Mouse (Mus musculus): Measurements from ENCODE around the gene Klk12. TPM values are rescaled to one million over a fixed set of nuclear protein-coding genes. Genes with fewer than 3 reads are reported as not detected.

Gene Klk12
- total and polyA plus RNA-seq, 3 experiments, result not detected

DNA sequence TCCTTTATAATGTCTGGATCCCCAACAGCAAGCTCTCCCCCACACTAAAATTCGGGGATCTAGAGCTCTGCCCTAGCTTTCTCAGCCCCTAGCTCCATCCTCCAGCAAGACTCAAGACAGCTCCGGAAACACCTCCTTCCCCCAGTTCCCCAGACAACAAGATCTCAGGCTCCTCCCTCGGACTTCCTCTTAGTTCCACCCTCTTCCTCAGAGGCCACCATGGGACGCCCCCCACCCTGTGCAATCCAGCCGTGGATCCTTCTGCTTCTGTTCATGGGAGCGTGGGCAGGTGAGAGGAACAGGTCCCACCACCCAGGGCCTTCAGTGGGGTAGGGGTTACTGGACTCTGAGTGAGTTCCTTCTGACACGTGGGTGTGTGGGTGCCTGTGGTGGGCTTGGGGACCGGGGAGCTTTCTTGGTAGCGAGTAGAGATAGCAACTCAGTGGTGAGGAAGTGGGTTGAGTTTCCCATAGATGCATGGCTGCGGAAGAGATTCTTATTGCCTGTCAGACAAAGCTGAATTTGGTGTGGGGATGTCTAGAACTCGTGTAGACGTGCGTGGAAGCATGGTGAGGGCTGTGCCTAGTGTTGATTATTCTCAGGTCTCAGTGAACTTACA is 29.3 kb downstream of the Klk12 start:
- Histone ChIP-seq H3K9me3 (replicated peaks) (no peaks in the 10 kb centered on the region), H3K4me3 (ENCODE audit: low read depth, low read length) (no peak overlapping the region), H3K4me1 (ENCODE audit: insufficient read depth, low read depth, low read length) (no peaks in the 10 kb centered on the region), H3K27me3 (ENCODE audit: insufficient read depth, low read length) (no peaks in the 10 kb centered on the region), H3K36me3 (replicated peaks) (no peaks in the 10 kb centered on the region)
- no peak for TF ChIP-seq TAL1 (conservative IDR thresholded peaks at IDR 0.05; ENCODE audit: low read depth, low read length)
- TF ChIP-seq GATA2 (IDR thresholded peaks at IDR 0.05; ENCODE audit: borderline replicate concordance, low read depth, low read length), result no peak
- TF ChIP-seq GATA1 (IDR thresholded peaks at IDR 0.05; ENCODE audit: borderline replicate concordance, low read length), result no peak
- no peak for TF ChIP-seq CTCF (IDR thresholded peaks at IDR 0.05; ENCODE audit: low read depth, low read length)
- TF ChIP-seq POLR2AphosphoS5 (IDR thresholded peaks at IDR 0.05; ENCODE audit: insufficient replicate concordance, low read depth, low read length), result no peak
- ATAC-seq (ENCODE audit: extremely low read depth, insufficient number of reproducible peaks, low FRiP score, poor library complexity, severe bottlenecking), result no peak
- no peak for DNase-seq (ENCODE audit: low spot score)

DNA sequence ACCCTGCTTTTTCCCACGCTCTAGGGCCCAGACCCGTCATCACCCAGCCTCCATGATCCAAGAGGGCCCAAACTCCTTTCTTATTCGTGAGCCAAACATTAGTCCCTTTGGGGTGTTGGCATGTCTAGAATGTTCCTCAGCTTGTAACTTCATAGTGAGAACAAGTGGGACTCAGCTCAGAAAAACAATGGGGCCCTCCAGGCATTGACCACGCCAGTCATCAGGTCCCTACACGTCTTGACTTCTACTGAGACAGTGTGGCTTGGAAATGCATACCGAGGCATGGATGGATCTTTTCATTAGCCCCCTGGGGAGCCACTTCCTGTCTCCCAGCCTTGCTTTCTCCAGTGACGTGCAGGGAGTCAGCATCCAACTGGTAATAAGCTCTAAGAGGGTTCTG is 31.2 kb downstream of the Klk12 start:
- Histone ChIP-seq H3K9me3 (replicated peaks) (no peaks in the 10 kb centered on the region), H3K4me1 (ENCODE audit: insufficient read depth, low read depth, low read length) (no peaks in the 10 kb centered on the region), H3K27me3 (ENCODE audit: insufficient read depth, low read length) (no peaks in the 10 kb centered on the region), H3K36me3 (replicated peaks) (no peaks in the 10 kb centered on the region), H3K4me3 (ENCODE audit: low read depth, low read length) (no peak overlapping the region)
- DNase-seq (ENCODE audit: low spot score) (no peak), ATAC-seq (ENCODE audit: extremely low read depth, insufficient number of reproducible peaks, low FRiP score, poor library complexity, severe bottlenecking) (no peak)
- TF ChIP-seq GATA1 (IDR thresholded peaks at IDR 0.05; ENCODE audit: borderline replicate concordance, low read length) (no peak), CTCF (IDR thresholded peaks at IDR 0.05; ENCODE audit: low read depth, low read length) (no peak), POLR2AphosphoS5 (IDR thresholded peaks at IDR 0.05; ENCODE audit: insufficient replicate concordance, low read depth, low read length) (no peak), TAL1 (conservative IDR thresholded peaks at IDR 0.05; ENCODE audit: low read depth, low read length) (no peak), GATA2 (IDR thresholded peaks at IDR 0.05; ENCODE audit: borderline replicate concordance, low read depth, low read length) (no peak)

DNA sequence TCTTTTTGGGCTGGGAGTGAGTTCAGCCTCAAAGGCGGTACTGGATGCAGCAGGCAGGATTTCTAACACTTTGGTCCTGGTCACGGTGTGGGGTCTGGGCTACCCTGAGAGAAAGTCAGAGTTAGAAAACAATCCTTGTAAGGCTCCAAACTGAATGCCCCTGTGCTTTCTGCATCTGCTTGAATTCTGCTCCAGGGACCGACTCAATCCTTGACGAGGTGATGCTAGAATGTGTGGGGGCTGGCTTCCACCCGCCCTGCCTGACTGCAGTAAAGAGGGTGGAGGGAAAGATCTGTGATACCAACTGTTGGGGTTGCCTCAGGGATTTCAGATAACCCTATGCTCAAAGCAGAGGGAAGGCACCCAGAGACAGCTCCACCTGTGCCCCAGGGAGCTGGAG is 42.3 kb downstream of the Klk12 start, which contains the start of gene Klk7:
TSS of gene Klk7 (plus strand) at position 301 of the 400 bp plus-strand sequence.
- Histone ChIP-seq H3K4me3 (ENCODE audit: low read depth, low read length) (no peak within 1 kb of the TSS), H3K27me3 (ENCODE audit: insufficient read depth, low read length) (no peaks in the 10 kb centered on the region), H3K9me3 (replicated peaks) (0 out of 2 replicates have a peak, but pooled peaks cover 3% of the 10 kb centered on the region), H3K36me3 (replicated peaks) (no peaks in the 10 kb centered on the region), H3K4me1 (ENCODE audit: insufficient read depth, low read depth, low read length) (no peaks in the 10 kb centered on the region)
- DNase-seq (ENCODE audit: low spot score) (no peak), ATAC-seq (ENCODE audit: extremely low read depth, insufficient number of reproducible peaks, low FRiP score, poor library complexity, severe bottlenecking) (no peak)
- TF ChIP-seq POLR2AphosphoS5 (IDR thresholded peaks at IDR 0.05; ENCODE audit: insufficient replicate concordance, low read depth, low read length) (no peak), GATA1 (IDR thresholded peaks at IDR 0.05; ENCODE audit: borderline replicate concordance, low read length) (no peak)

DNA sequence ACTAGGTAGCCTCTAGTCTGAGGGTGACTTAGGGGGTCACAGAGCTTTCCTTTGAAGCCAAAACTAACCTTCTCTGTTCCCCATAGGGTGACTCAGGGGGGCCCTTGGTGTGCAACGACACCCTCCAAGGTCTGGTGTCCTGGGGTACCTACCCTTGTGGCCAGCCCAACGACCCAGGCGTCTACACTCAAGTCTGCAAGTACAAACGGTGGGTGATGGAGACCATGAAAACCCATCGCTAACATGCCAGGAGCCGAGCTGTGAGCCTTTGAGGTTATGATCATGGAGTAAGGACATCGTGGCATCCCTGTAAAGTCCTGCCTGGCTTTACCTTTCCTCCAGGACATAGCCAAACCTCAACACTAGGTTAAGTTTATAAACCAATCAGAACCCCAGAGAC is 46.5 kb downstream of the Klk12 start:
- DNase-seq (ENCODE audit: low spot score), result no peak
- Histone ChIP-seq H3K4me3 (ENCODE audit: low read depth, low read length) (no peak overlapping the region), H3K27me3 (ENCODE audit: insufficient read depth, low read length) (no peaks in the 10 kb centered on the region), H3K9me3 (replicated peaks) (0 out of 2 replicates have a peak, but pooled peaks cover 3% of the 10 kb centered on the region), H3K4me1 (ENCODE audit: insufficient read depth, low read depth, low read length) (no peaks in the 10 kb centered on the region), H3K36me3 (replicated peaks) (no peaks in the 10 kb centered on the region)
- no peak for ATAC-seq (ENCODE audit: extremely low read depth, insufficient number of reproducible peaks, low FRiP score, poor library complexity, severe bottlenecking)
- no peak for TF ChIP-seq TAL1 (conservative IDR thresholded peaks at IDR 0.05; ENCODE audit: low read depth, low read length)

DNA sequence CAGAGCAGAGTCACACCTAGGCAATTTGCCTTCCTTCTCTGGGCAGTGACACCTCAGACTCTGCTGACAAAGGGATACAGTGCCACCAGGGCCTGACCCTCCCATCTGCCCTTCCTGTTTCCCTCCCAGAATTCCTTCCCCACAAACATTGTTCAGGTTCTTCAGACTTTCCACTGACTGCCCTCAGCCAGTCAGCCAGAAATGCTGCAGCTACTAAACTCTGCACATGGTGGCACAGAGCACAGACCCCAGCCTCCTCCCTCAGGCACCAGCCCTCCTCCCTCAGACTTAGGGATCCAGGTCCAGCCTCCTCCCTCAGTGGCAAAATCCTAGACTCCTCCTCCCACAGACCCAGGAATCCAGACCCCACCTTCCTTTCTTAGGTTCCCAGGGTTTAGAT is 48.0 kb downstream of the Klk12 start:
- Histone ChIP-seq H3K27me3 (ENCODE audit: insufficient read depth, low read length) (no peaks in the 10 kb centered on the region), H3K36me3 (replicated peaks) (no peaks in the 10 kb centered on the region), H3K4me1 (ENCODE audit: insufficient read depth, low read depth, low read length) (no peaks in the 10 kb centered on the region), H3K4me3 (ENCODE audit: low read depth, low read length) (no peak overlapping the region), H3K9me3 (replicated peaks) (0 out of 2 replicates have a peak, but pooled peaks cover 3% of the 10 kb centered on the region)
- ATAC-seq (ENCODE audit: extremely low read depth, insufficient number of reproducible peaks, low FRiP score, poor library complexity, severe bottlenecking) (no peak), DNase-seq (ENCODE audit: low spot score) (no peak)
- no peak for TF ChIP-seq CTCF (IDR thresholded peaks at IDR 0.05; ENCODE audit: low read depth, low read length)
- TF ChIP-seq TAL1 (conservative IDR thresholded peaks at IDR 0.05; ENCODE audit: low read depth, low read length), result no peak
- TF ChIP-seq POLR2AphosphoS5 (IDR thresholded peaks at IDR 0.05; ENCODE audit: insufficient replicate concordance, low read depth, low read length), result no peak
- no peak for TF ChIP-seq GATA2 (IDR thresholded peaks at IDR 0.05; ENCODE audit: borderline replicate concordance, low read depth, low read length)
- TF ChIP-seq GATA1 (IDR thresholded peaks at IDR 0.05; ENCODE audit: borderline replicate concordance, low read length), result no peak

DNA sequence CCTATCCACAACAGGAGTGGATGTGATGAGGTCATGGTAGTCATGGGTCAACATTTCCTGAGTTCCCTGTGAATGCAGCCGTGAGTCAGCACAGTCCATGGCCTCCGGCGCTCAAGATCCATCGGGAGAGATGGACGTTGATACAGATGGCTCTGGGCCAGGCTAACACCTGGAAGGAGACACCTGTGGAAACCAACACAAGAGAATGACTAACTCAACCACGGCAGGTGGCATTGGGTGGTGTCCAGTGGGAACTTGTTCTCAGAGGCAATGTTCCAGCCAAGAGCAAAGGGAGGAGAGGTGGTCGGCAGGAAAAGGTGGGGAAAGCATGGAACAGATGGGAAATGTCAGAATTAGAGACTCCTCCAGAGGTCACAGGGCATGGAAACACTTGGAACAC is 52.9 kb downstream of the Klk12 start:
- no peaks in the 10 kb centered on the region for H3K27me3 ChIP-seq (ENCODE audit: insufficient read depth, low read length)
- no peak for ATAC-seq (ENCODE audit: extremely low read depth, insufficient number of reproducible peaks, low FRiP score, poor library complexity, severe bottlenecking)
- no peak for TF ChIP-seq TAL1 (conservative IDR thresholded peaks at IDR 0.05; ENCODE audit: low read depth, low read length)
- no peak for TF ChIP-seq CTCF (IDR thresholded peaks at IDR 0.05; ENCODE audit: low read depth, low read length)
- no peak for TF ChIP-seq GATA1 (IDR thresholded peaks at IDR 0.05; ENCODE audit: borderline replicate concordance, low read length)
- TF ChIP-seq POLR2AphosphoS5 (IDR thresholded peaks at IDR 0.05; ENCODE audit: insufficient replicate concordance, low read depth, low read length), result no peak
- no peak for TF ChIP-seq GATA2 (IDR thresholded peaks at IDR 0.05; ENCODE audit: borderline replicate concordance, low read depth, low read length)

More for the DNA sequence above, 52.9 kb downstream of the Klk12 start:
- H3K4me3 ChIP-seq (ENCODE audit: low read depth, low read length), result no peak overlapping the region
- H3K36me3 ChIP-seq (replicated peaks), result no peaks in the 10 kb centered on the region
- DNase-seq (ENCODE audit: low spot score), result no peak
- no peaks in the 10 kb centered on the region for H3K9me3 ChIP-seq (replicated peaks)
- H3K4me1 ChIP-seq (ENCODE audit: insufficient read depth, low read depth, low read length), result no peaks in the 10 kb centered on the region

Other genes with a start within 250 kb of the Klk12 start
Only the 20 nearest of the 23 such genes appear.
- gene Zfp658, start 206.6 kb upstream of the Klk12 start, total RNA-seq (2014; fragmentation: Nextera tagmentation), result 1.2 and 1.3 TPM in 2 replicates
- 1.1 and 1.2 TPM in 2 replicates for gene Zfp658, start 206.6 kb upstream of the Klk12 start, total RNA-seq (2017)
- 0.24 and 0.25 TPM in 2 replicates for gene Zfp658, start 206.6 kb upstream of the Klk12 start, polyA plus RNA-seq (2012)
- gene Zfp719, start 189.3 kb upstream of the Klk12 start, total RNA-seq (2014; fragmentation: Nextera tagmentation), result 7.0 and 11.0 TPM in 2 replicates
- 6.4 and 7.8 TPM in 2 replicates for gene Zfp719, start 189.3 kb upstream of the Klk12 start, total RNA-seq (2017)
- gene Zfp719, start 189.3 kb upstream of the Klk12 start, polyA plus RNA-seq (2012), result 0.07 and 0.12 TPM in 2 replicates
- not detected in 2 replicates for gene Zfp819, start 161.7 kb upstream of the Klk12 start, total RNA-seq (2014; fragmentation: Nextera tagmentation)
- gene Zfp819, start 161.7 kb upstream of the Klk12 start, total RNA-seq (2017), result 0.05 TPM in 1 of 2 replicates, not detected in the other
- gene Zfp819, start 161.7 kb upstream of the Klk12 start, polyA plus RNA-seq (2012), result not detected in 2 replicates
- not detected in 2 replicates for gene Ceacam18, start 134.2 kb upstream of the Klk12 start, total RNA-seq (2014; fragmentation: Nextera tagmentation)
- gene Ceacam18, start 134.2 kb upstream of the Klk12 start, total RNA-seq (2017), result 0.16 and 0.29 TPM in 2 replicates
- not detected in 2 replicates for gene Ceacam18, start 134.2 kb upstream of the Klk12 start, polyA plus RNA-seq (2012)
- gene Siglece, start 108.7 kb upstream of the Klk12 start, total RNA-seq (2014; fragmentation: Nextera tagmentation), result 1.2 TPM in 1 of 2 replicates, not detected in the other
- 0.05 TPM in 1 of 2 replicates, not detected in the other for gene Siglece, start 108.7 kb upstream of the Klk12 start, total RNA-seq (2017)
- gene Siglece, start 108.7 kb upstream of the Klk12 start, polyA plus RNA-seq (2012), result not detected in 2 replicates
- gene Ctu1, start 96.9 kb upstream of the Klk12 start, total RNA-seq (2014; fragmentation: Nextera tagmentation), result 2.5 and 2.7 TPM in 2 replicates
- 6.5 and 8.6 TPM in 2 replicates for gene Ctu1, start 96.9 kb upstream of the Klk12 start, total RNA-seq (2017)
- 14.9 and 20.9 TPM in 2 replicates for gene Ctu1, start 96.9 kb upstream of the Klk12 start, polyA plus RNA-seq (2012)
- gene Klk14, start 78.5 kb upstream of the Klk12 start, total RNA-seq (2014; fragmentation: Nextera tagmentation), result not detected in 2 replicates
- not detected in 2 replicates for gene Klk14, start 78.5 kb upstream of the Klk12 start, total RNA-seq (2017)
- gene Klk14, start 78.5 kb upstream of the Klk12 start, polyA plus RNA-seq (2012), result not detected in 2 replicates
- not detected in 2 replicates for gene Klk13, start 56.3 kb upstream of the Klk12 start, total RNA-seq (2014; fragmentation: Nextera tagmentation)
- 0.27 TPM in 1 of 2 replicates, not detected in the other for gene Klk13, start 56.3 kb upstream of the Klk12 start, total RNA-seq (2017)
- gene Klk13, start 56.3 kb upstream of the Klk12 start, polyA plus RNA-seq (2012), result not detected in 2 replicates
- not detected in 2 replicates for gene Klk11, start 5.7 kb downstream of the Klk12 start, total RNA-seq (2014; fragmentation: Nextera tagmentation)
- not detected in 2 replicates for gene Klk11, start 5.7 kb downstream of the Klk12 start, total RNA-seq (2017)
- not detected in 2 replicates for gene Klk11, start 5.7 kb downstream of the Klk12 start, polyA plus RNA-seq (2012)
- gene Klk10, start 12.1 kb downstream of the Klk12 start, total RNA-seq (2014; fragmentation: Nextera tagmentation), result not detected in 2 replicates
- not detected in 2 replicates for gene Klk10, start 12.1 kb downstream of the Klk12 start, total RNA-seq (2017)
- not detected in 2 replicates for gene Klk10, start 12.1 kb downstream of the Klk12 start, polyA plus RNA-seq (2012)
- not detected in 2 replicates for gene Klk9, start 23.0 kb downstream of the Klk12 start, total RNA-seq (2014; fragmentation: Nextera tagmentation)
- 0.06 TPM in 1 of 2 replicates, not detected in the other for gene Klk9, start 23.0 kb downstream of the Klk12 start, total RNA-seq (2017)
- gene Klk9, start 23.0 kb downstream of the Klk12 start, polyA plus RNA-seq (2012), result not detected in 2 replicates
- not detected in 2 replicates for gene Klk8, start 28.7 kb downstream of the Klk12 start, total RNA-seq (2014; fragmentation: Nextera tagmentation)
- not detected in 2 replicates for gene Klk8, start 28.7 kb downstream of the Klk12 start, total RNA-seq (2017)
- not detected in 2 replicates for gene Klk8, start 28.7 kb downstream of the Klk12 start, polyA plus RNA-seq (2012)
- gene Klk7, start 42.4 kb downstream of the Klk12 start, total RNA-seq (2014; fragmentation: Nextera tagmentation), result not detected in 2 replicates
- 0.05 TPM in 1 of 2 replicates, not detected in the other for gene Klk7, start 42.4 kb downstream of the Klk12 start, total RNA-seq (2017)
- gene Klk7, start 42.4 kb downstream of the Klk12 start, polyA plus RNA-seq (2012), result not detected in 2 replicates
- gene Klk6, start 55.6 kb downstream of the Klk12 start, total RNA-seq (2014; fragmentation: Nextera tagmentation), result not detected in 2 replicates
- 0.05 TPM in 1 of 2 replicates, not detected in the other for gene Klk6, start 55.6 kb downstream of the Klk12 start, total RNA-seq (2017)
- gene Klk6, start 55.6 kb downstream of the Klk12 start, polyA plus RNA-seq (2012), result not detected in 2 replicates
- gene Klk5, start 73.1 kb downstream of the Klk12 start, total RNA-seq (2014; fragmentation: Nextera tagmentation), result not detected in 2 replicates
- 0.11 TPM in 1 of 2 replicates, not detected in the other for gene Klk5, start 73.1 kb downstream of the Klk12 start, total RNA-seq (2017)
- not detected in 2 replicates for gene Klk5, start 73.1 kb downstream of the Klk12 start, polyA plus RNA-seq (2012)
- not detected in 2 replicates for gene Klk4, start 112.3 kb downstream of the Klk12 start, total RNA-seq (2014; fragmentation: Nextera tagmentation)
- not detected in 2 replicates for gene Klk4, start 112.3 kb downstream of the Klk12 start, total RNA-seq (2017)
- not detected in 2 replicates for gene Klk4, start 112.3 kb downstream of the Klk12 start, polyA plus RNA-seq (2012)
- not detected in 2 replicates for gene Klk15, start 164.8 kb downstream of the Klk12 start, total RNA-seq (2014; fragmentation: Nextera tagmentation)
- not detected in 2 replicates for gene Klk15, start 164.8 kb downstream of the Klk12 start, total RNA-seq (2017)
- gene Klk15, start 164.8 kb downstream of the Klk12 start, polyA plus RNA-seq (2012), result not detected in 2 replicates
- not detected in 2 replicates for gene Klk1b8, start 181.8 kb downstream of the Klk12 start, total RNA-seq (2014; fragmentation: Nextera tagmentation)
- gene Klk1b8, start 181.8 kb downstream of the Klk12 start, total RNA-seq (2017), result not detected in 2 replicates
- not detected in 2 replicates for gene Klk1b8, start 181.8 kb downstream of the Klk12 start, polyA plus RNA-seq (2012)
- not detected in 2 replicates for gene Klk1b1, start 197.9 kb downstream of the Klk12 start, total RNA-seq (2014; fragmentation: Nextera tagmentation)
- gene Klk1b1, start 197.9 kb downstream of the Klk12 start, total RNA-seq (2017), result not detected in 2 replicates
- gene Klk1b1, start 197.9 kb downstream of the Klk12 start, polyA plus RNA-seq (2012), result not detected in 2 replicates
- gene Klk1b9, start 207.2 kb downstream of the Klk12 start, total RNA-seq (2014; fragmentation: Nextera tagmentation), result not detected in 2 replicates
- not detected in 2 replicates for gene Klk1b9, start 207.2 kb downstream of the Klk12 start, total RNA-seq (2017)
- gene Klk1b9, start 207.2 kb downstream of the Klk12 start, polyA plus RNA-seq (2012), result not detected in 2 replicates

All from G1E (cell line).